Mouse (Mus musculus) intestine, embryonic 15.5 days (tissue): ENCODE measurements around the gene Upp2. TPM values are rescaled to one million over a fixed set of nuclear protein-coding genes. Genes with fewer than 3 reads are reported as not detected.

Experiments
- ATAC-seq: fragments of 200-750 bp; cut with Nextera tagmentation; 2 replicates; pipeline ENCODE4 v1.8.0; 2017; ENCODE audit warnings: moderate TSS enrichment, moderate library complexity
- H3K27ac ChIP-seq: fragments of 300-500 bp; sonication (generic); 2 replicates; pipeline ENCODE4 v1.5.1; 2015; ENCODE audit warnings: mild to moderate bottlenecking, inconsistent platforms
- H3K27me3 ChIP-seq: fragments of 300-500 bp; sonication (generic); replicated peaks from 2 replicates; pipeline ENCODE4 v1.6.1; 2015; ENCODE audit warnings: inconsistent platforms
- H3K36me3 ChIP-seq: fragments of 300-500 bp; sonication (generic); 2 replicates; pipeline ENCODE4 v1.6.1; 2015; ENCODE audit warnings: inconsistent platforms
- H3K4me1 ChIP-seq: fragments of 300-500 bp; sonication (generic); replicated peaks from 2 replicates; pipeline ENCODE4 v1.6.1; 2015; ENCODE audit warnings: inconsistent platforms
- H3K4me2 ChIP-seq: fragments of 300-500 bp; sonication (generic); replicated peaks from 2 replicates; pipeline ENCODE4 v1.6.1; 2015; ENCODE audit warnings: mild to moderate bottlenecking, inconsistent platforms
- H3K4me3 ChIP-seq: fragments of 300-500 bp; sonication (generic); replicated peaks from 2 replicates; pipeline ENCODE4 v1.5.1; 2015; ENCODE audit warnings: inconsistent platforms
- H3K9ac ChIP-seq: fragments of 300-500 bp; sonication (generic); 2 replicates; pipeline ENCODE4 v1.6.1; 2015; ENCODE audit warnings: inconsistent platforms
- H3K9me3 ChIP-seq: fragments of 300-500 bp; sonication (generic); 2 replicates; pipeline ENCODE4 v1.6.1; 2016; ENCODE audit warnings: inconsistent platforms
- WGBS: fragments of 180-500 bp; shearing (Covaris S2); methylation state at CpG from one replicate; pipeline ENCODE4 v1.1.7; 2015; 5-methylcytosine and 5-hydroxymethylcytosine counted together
- polyA plus RNA-seq: library from polyadenylated mRNA; unstranded; fragments of >200 nt; fragmentation: Nextera tagmentation; extraction: Ambion mirVana; gene quantifications from 2 replicates; pipeline ENCODE4 v1.2.1, GENCODE M21; 2015

Upp2 gene
- polyA plus RNA-seq, 1 experiment from 2014 or later = 5.5 TPM

DNA sequence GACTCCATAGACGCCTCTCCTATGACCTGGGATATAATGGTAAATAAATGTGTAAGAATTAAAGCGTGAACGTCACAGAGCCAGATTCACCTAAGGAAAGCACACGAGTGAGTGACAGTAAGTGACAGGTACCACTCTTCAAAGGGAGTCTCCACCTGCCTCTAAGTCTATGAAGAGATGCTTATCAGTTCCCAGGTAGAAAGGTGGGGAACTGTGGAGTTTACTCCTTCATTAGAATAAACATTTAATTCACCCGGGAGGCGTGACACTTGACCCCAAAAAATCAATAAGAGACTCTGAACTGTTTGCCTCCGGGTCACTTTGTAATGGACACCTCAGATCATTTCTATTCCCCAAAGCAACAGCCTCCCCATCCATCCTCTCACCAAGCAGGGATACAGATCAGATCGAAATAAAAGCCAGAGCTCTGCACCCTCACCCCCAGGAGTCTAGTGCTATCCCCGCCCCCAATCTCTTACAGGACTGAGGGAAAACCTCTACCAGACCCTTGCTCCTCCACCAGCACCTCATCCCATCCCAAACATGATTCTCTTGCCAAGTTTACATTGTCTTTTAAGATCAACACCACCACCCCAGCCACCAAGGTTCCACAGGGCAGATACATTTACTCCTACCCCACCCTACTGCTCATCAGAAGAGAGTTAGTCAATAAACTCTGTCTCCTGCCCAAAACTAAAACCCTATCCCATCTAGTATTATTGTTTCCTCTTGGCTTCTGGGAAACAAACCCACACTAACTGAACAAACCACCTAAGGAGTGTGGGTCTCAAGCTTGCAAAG is 9.9 kb upstream of the Upp2 start:
- no peaks in the 10 kb centered on the region for H3K36me3 ChIP-seq
- 61% methylated on average over 9 of the region's 9 CpGs for WGBS
- H3K27me3 ChIP-seq = no peaks in the 10 kb centered on the region
- H3K4me1 ChIP-seq = 0 out of 2 replicates have a peak, but pooled peaks cover 7% of the 10 kb centered on the region
- no peak overlapping the region for H3K4me3 ChIP-seq
- H3K9me3 ChIP-seq = no peaks in the 10 kb centered on the region
- ATAC-seq = no peak
- no peak overlapping the region for H3K9ac ChIP-seq
- H3K4me2 ChIP-seq = no peak overlapping the region
- H3K27ac ChIP-seq = no peak overlapping the region

DNA sequence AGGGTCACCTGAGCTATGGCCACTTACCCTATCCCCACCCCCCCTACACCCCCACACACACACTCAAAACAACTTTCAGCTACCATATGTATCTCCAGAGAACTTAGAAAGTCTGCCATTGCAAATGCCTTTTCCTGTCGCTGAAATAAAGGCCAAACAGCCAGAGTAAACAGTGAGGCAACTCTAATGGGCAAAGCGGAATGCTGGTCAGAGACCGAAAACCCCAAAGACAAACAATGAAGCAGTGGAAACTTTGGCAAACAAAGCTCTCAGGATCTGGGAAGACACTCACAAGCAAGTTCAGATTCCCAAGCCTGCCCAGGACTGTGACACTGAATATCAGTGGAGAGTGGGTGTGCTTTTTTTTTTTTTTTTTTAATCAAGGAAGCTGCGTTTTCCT is 5.0 kb upstream of the Upp2 start:
- no peak overlapping the region for H3K4me3 ChIP-seq
- H3K4me1 ChIP-seq = peaks cover 7% of the 10 kb centered on the region
- H3K9me3 ChIP-seq = no peaks in the 10 kb centered on the region
- 36% methylated on average over 4 of the region's 4 CpGs for WGBS
- no peak overlapping the region for H3K4me2 ChIP-seq
- no peak overlapping the region for H3K9ac ChIP-seq
- H3K27me3 ChIP-seq = no peaks in the 10 kb centered on the region
- no peak overlapping the region for H3K27ac ChIP-seq
- ATAC-seq = no peak
- no peaks in the 10 kb centered on the region for H3K36me3 ChIP-seq

GRCm38 (mm10) chr2:58565267-58565666 is 1.8 kb upstream of the Upp2 start:
- Histone ChIP-seq H3K9me3 (no peaks in the 10 kb centered on the region), H3K4me3 (peak overlapping the region; percentile 68; the same call in 1 of the 2 replicates), H3K4me1 (peaks cover 13% of the 10 kb centered on the region), H3K27me3 (no peaks in the 10 kb centered on the region), H3K36me3 (no peaks in the 10 kb centered on the region), H3K27ac (no peak overlapping the region), H3K4me2 (peak overlapping the region; percentile 56), H3K9ac (no peak overlapping the region; the same call in 1 of the 2 replicates)
- ATAC-seq = no peak
- WGBS = 62% methylated on average over 6 of the region's 6 CpGs

DNA sequence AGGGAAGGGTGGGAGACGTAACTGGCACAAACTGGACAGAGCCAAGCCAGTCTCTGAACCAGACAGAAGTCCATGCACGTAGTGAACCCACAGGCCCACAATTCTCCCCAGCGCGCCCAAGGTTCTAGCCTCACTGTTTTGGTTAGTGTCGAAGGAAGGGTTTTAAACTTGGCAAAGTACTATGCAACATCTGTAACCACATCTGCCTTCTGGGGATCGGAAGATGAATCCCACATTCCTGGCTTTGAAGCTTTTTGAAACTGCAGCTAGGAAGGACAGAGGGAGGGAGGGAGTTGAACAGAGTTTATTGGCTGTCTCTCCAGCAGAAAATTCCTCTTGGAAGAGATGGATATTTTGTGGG is 1.1 kb upstream of the Upp2 start:
- ATAC-seq = no peak
- no peaks in the 10 kb centered on the region for H3K9me3 ChIP-seq
- H3K36me3 ChIP-seq = no peaks in the 10 kb centered on the region
- H3K27me3 ChIP-seq = no peaks in the 10 kb centered on the region
- H3K4me1 ChIP-seq = peaks cover 13% of the 10 kb centered on the region
- WGBS = 7% methylated on average over 6 of the region's 6 CpGs
- H3K4me3 ChIP-seq = peak overlapping the region; percentile 68
- peak overlapping the region; percentile 79 for H3K9ac ChIP-seq
- peak overlapping the region; percentile 98 for H3K27ac ChIP-seq
- peak overlapping the region; percentile 56 for H3K4me2 ChIP-seq

GRCm38 (mm10) chr2:58566410-58567065 is 560 bp upstream of the Upp2 start:
- H3K36me3 ChIP-seq = no peaks in the 10 kb centered on the region
- peaks cover 13% of the 10 kb centered on the region for H3K4me1 ChIP-seq
- peak overlapping the region; percentile 79 for H3K9ac ChIP-seq
- peak overlapping the region; percentile 98 for H3K27ac ChIP-seq
- H3K4me3 ChIP-seq = peak overlapping the region; percentile 68
- peak overlapping the region; percentile 56 for H3K4me2 ChIP-seq
- no peaks in the 10 kb centered on the region for H3K27me3 ChIP-seq
- ATAC-seq = peak; percentile 66
- WGBS = under 1% methylated on average over 70 of the region's 78 CpGs
- H3K9me3 ChIP-seq = no peaks in the 10 kb centered on the region

DNA sequence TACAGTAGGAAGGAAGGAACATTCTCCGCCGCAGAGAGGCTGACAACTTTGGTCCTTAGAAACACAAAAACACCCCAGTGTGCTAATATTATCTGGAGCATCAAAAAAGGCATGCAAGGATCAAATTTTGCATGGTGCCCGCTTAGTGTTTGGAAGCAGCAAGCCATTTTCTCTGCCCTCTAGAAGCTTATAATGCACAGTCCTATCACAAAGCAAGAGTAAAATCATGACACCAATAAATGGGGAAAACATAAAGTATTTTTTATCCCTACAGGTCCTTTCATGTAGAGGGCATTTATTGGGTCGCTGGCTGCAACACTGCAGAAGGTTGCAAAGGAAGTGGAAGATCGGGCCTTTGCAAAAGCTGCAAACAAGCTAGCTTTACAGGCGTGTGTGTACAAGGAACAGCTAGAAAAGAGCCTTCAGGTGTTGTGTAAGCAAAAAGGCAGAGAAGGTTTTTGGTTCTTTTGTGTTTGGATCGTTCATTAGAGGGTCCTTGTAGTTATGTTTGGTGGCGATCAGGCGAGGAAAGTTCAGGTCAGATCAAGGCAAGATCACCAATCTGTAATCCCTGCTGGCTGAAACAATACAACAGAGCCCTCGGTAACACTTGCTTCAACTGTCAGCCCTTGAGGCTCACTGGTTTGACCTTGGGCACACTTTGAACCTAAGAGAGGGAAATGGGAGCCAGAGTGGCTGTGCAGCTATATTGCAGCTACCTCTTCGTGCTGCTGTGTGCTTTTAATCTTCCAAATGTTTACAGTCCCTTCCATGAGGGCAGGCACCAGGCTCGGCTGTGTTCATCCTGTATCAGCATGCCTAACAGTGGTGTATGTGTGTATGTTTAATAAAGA is 995 bp downstream of the Upp2 start:
- Histone ChIP-seq H3K4me3 (peak overlapping the region; percentile 68), H3K9ac (peak overlapping the region; percentile 79), H3K27ac (peak overlapping the region; percentile 98), H3K9me3 (no peaks in the 10 kb centered on the region), H3K27me3 (no peaks in the 10 kb centered on the region), H3K4me2 (peak overlapping the region; percentile 56), H3K4me1 (peaks cover 13% of the 10 kb centered on the region), H3K36me3 (no peaks in the 10 kb centered on the region)
- WGBS = 6% methylated on average over 12 of the region's 12 CpGs
- no peak for ATAC-seq

GRCm38 (mm10) chr2:58568841-58569645 is 1.9 kb downstream of the Upp2 start:
- H3K27me3 ChIP-seq = no peaks in the 10 kb centered on the region
- H3K9me3 ChIP-seq = no peaks in the 10 kb centered on the region
- 0 out of 2 replicates have a peak overlapping the region, but pooled peaks have one; percentile 79 for H3K9ac ChIP-seq
- peaks cover 13% of the 10 kb centered on the region for H3K4me1 ChIP-seq
- 65% methylated on average over 4 of the region's 4 CpGs for WGBS
- H3K36me3 ChIP-seq = no peaks in the 10 kb centered on the region
- no peak overlapping the region for H3K27ac ChIP-seq
- ATAC-seq = no peak
- peak overlapping the region; percentile 68; the same call in 1 of the 2 replicates for H3K4me3 ChIP-seq
- H3K4me2 ChIP-seq = peak overlapping the region; percentile 56

DNA sequence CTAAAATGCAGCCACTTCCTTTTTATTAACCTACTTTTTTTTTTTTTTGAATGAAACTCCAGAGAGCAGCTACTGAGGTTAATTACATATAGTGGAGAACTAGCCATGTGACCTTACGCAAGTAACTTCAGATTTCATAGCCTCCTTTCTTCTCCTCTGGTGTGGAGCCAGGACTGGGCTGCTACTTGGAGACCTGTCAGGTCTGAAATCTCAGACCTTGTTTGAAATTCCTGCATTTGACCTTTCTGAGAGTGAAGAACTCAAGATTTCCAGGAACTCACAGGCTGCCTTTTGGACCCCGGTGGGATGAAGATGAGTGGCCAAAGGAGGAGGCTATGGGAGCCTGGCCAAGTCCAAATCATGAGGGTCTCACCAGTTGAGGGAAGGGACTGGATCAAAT is 7.1 kb downstream of the Upp2 start:
- H3K9ac ChIP-seq = no peak overlapping the region
- no peaks in the 10 kb centered on the region for H3K27me3 ChIP-seq
- no peak overlapping the region for H3K4me2 ChIP-seq
- no peaks in the 10 kb centered on the region for H3K36me3 ChIP-seq
- no peak overlapping the region for H3K27ac ChIP-seq
- no peak for ATAC-seq
- no peaks in the 10 kb centered on the region for H3K4me1 ChIP-seq
- H3K4me3 ChIP-seq = no peak overlapping the region
- H3K9me3 ChIP-seq = no peaks in the 10 kb centered on the region
- 77% methylated on average over 2 of the region's 2 CpGs for WGBS

DNA sequence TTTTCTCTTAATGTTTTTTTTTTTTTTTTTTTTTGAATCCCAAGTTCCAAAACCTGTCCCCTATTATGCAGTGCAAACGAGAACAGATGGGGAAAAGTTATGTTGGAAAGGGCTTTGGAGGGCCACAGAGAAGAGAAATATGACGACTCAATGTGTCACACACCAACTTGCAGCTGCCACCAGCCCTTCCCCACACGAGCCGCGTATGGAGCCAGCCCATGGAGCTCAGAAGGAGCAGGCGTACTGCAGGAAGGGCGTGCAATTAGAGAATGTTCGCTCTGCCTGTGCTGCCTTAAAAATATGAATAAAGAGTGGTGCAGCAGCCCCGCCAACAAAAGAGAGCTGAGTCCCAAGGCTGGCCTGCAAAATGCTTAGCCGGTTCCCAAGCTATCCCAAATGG is 19.2 kb downstream of the Upp2 start:
- no peaks in the 10 kb centered on the region for H3K36me3 ChIP-seq
- WGBS = 72% methylated on average over 10 of the region's 10 CpGs

GRCm38 (mm10) chr2:58589637-58590036 is 22.5 kb downstream of the Upp2 start:
- Histone ChIP-seq H3K4me2 (no peak overlapping the region), H3K9me3 (no peaks in the 10 kb centered on the region), H3K36me3 (no peaks in the 10 kb centered on the region), H3K27me3 (no peaks in the 10 kb centered on the region), H3K4me1 (0 out of 2 replicates have a peak, but pooled peaks cover 4% of the 10 kb centered on the region), H3K27ac (no peak overlapping the region), H3K9ac (no peak overlapping the region), H3K4me3 (no peak overlapping the region)
- WGBS = 38% methylated on average over 4 of the region's 4 CpGs
- peak; percentile 65 for ATAC-seq

More for the DNA sequence above, 19.2 kb downstream of the Upp2 start:
- H3K4me2 ChIP-seq = no peak overlapping the region
- H3K9ac ChIP-seq = no peak overlapping the region
- no peak overlapping the region for H3K27ac ChIP-seq
- no peak for ATAC-seq
- 0 out of 2 replicates have a peak, but pooled peaks cover 4% of the 10 kb centered on the region for H3K4me1 ChIP-seq
- H3K4me3 ChIP-seq = no peak overlapping the region
- H3K9me3 ChIP-seq = no peaks in the 10 kb centered on the region
- no peaks in the 10 kb centered on the region for H3K27me3 ChIP-seq

DNA sequence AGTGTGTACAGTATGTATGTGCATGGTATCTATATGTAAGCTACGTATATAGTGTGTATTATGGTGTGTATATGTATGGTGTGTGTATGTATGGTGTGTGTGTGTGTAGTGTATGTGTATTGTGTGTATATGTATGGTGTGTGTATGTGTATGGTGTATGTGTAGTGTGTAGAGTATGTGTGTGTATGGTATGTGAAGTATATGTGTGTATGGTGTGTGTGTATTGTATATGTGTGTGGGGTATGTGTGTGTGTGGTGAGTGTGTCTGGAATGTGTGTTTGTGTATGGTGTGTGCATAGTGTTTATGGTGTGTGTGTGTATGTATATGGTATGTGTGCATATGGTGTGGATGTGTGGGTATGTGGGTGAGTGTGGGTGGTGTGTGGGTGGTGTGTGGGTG is 23.0 kb downstream of the Upp2 start:
- H3K4me2 ChIP-seq = no peak overlapping the region
- H3K27ac ChIP-seq = no peak overlapping the region
- 0 out of 2 replicates have a peak, but pooled peaks cover 4% of the 10 kb centered on the region for H3K4me1 ChIP-seq
- H3K36me3 ChIP-seq = no peaks in the 10 kb centered on the region
- no peak overlapping the region for H3K4me3 ChIP-seq
- H3K9ac ChIP-seq = no peak overlapping the region
- 88% methylated on average over 1 of the region's 1 CpGs for WGBS
- peak; percentile 47 for ATAC-seq
- H3K9me3 ChIP-seq = no peaks in the 10 kb centered on the region
- H3K27me3 ChIP-seq = no peaks in the 10 kb centered on the region
